Mouse (Mus musculus): ENCODE data around the gene Ahsg. TPM values are rescaled to one million over a fixed set of nuclear protein-coding genes. Genes with fewer than 3 reads are reported as not detected.

Gene Ahsg
- polyA plus RNA-seq (2012; fragmentation: generic; extraction: Trizol): not detected
- long read RNA-seq, experiment 1: 0 reads
- long read RNA-seq, experiment 2: 0 reads

GRCm38 (mm10) chr16:22890683-22891510 is at the start of gene Ahsg:
Ahsg (plus strand) TSS chr16:22891277.
- TF ChIP-seq FOSL1 (IDR thresholded peaks at IDR 0.05; ENCODE audit: insufficient read depth, low read length, poor library complexity, severe bottlenecking) (no peak), CTCF (IDR thresholded peaks at IDR 0.05; ENCODE audit: control insufficient read depth, insufficient read depth, insufficient read length) (no peak), MYOG (IDR thresholded peaks at IDR 0.05; ENCODE audit: control insufficient read depth, extremely low read depth, insufficient read length) (no peak), MAX (IDR thresholded peaks at IDR 0.05) (no peak), CEBPB (IDR thresholded peaks at IDR 0.05; ENCODE audit: low read depth) (no peak), MYOD1 (IDR thresholded peaks at IDR 0.05; ENCODE audit: control insufficient read depth, insufficient read length, low read depth) (no peak), USF1 (IDR thresholded peaks at IDR 0.05; ENCODE audit: low read depth) (no peak)
- H3ac ChIP-seq (ENCODE audit: control insufficient read depth, insufficient read length, low read depth): no peak within 1 kb of the TSS
- no peaks in the 10 kb centered on the region for H3K79me3 ChIP-seq (ENCODE audit: low read depth)
- no peak within 1 kb of the TSS for H3K4me3 ChIP-seq (ENCODE audit: insufficient read depth, poor library complexity, severe bottlenecking)
- H3K36me3 ChIP-seq (ENCODE audit: control insufficient read depth, insufficient read depth): no peaks in the 10 kb centered on the region
- H3K27me3 ChIP-seq (ENCODE audit: control insufficient read depth, insufficient read depth, insufficient read length): peaks cover 12% of the 10 kb centered on the region
- H3K79me2 ChIP-seq (ENCODE audit: control insufficient read depth, insufficient read depth): no peaks in the 10 kb centered on the region

- peaks cover 11% of the 10 kb centered on the region for H3K36me3 ChIP-seq (ENCODE audit: control insufficient read depth, insufficient read depth)
- no peak overlapping the region for H3ac ChIP-seq (ENCODE audit: control insufficient read depth, insufficient read length, low read depth)
- H3K27me3 ChIP-seq (ENCODE audit: control insufficient read depth, insufficient read depth, insufficient read length): no peaks in the 10 kb centered on the region
- no peak overlapping the region for H3K4me3 ChIP-seq (ENCODE audit: insufficient read depth, poor library complexity, severe bottlenecking)
- H3K79me3 ChIP-seq (ENCODE audit: low read depth): peaks cover 8% of the 10 kb centered on the region
- peaks cover 33% of the 10 kb centered on the region for H3K79me2 ChIP-seq (ENCODE audit: control insufficient read depth, insufficient read depth)
- TF ChIP-seq MYOG (IDR thresholded peaks at IDR 0.05; ENCODE audit: control insufficient read depth, extremely low read depth, insufficient read length) (no peak), MAX (IDR thresholded peaks at IDR 0.05) (no peak), FOSL1 (IDR thresholded peaks at IDR 0.05; ENCODE audit: insufficient read depth, low read length, poor library complexity, severe bottlenecking) (no peak), USF1 (IDR thresholded peaks at IDR 0.05; ENCODE audit: low read depth) (no peak), MYOD1 (IDR thresholded peaks at IDR 0.05; ENCODE audit: control insufficient read depth, insufficient read length, low read depth) (no peak), CEBPB (IDR thresholded peaks at IDR 0.05; ENCODE audit: low read depth) (no peak), CTCF (IDR thresholded peaks at IDR 0.05; ENCODE audit: control insufficient read depth, insufficient read depth, insufficient read length) (no peak)
These were observed 48.2 kb upstream of the Ahsg start for GRCm38 (mm10) chr16:22842871-22843270.

GRCm38 (mm10) chr16:22844061-22844801 is 46.8 kb upstream of the Ahsg start:
- peak overlapping the region; percentile 12 for H3ac ChIP-seq (ENCODE audit: control insufficient read depth, insufficient read length, low read depth)
- peaks cover 10% of the 10 kb centered on the region for H3K36me3 ChIP-seq (ENCODE audit: control insufficient read depth, insufficient read depth)
- peaks cover 8% of the 10 kb centered on the region for H3K79me3 ChIP-seq (ENCODE audit: low read depth)
- H3K79me2 ChIP-seq (ENCODE audit: control insufficient read depth, insufficient read depth): peaks cover 33% of the 10 kb centered on the region
- no peak overlapping the region for H3K4me3 ChIP-seq (ENCODE audit: insufficient read depth, poor library complexity, severe bottlenecking)
- no peaks in the 10 kb centered on the region for H3K27me3 ChIP-seq (ENCODE audit: control insufficient read depth, insufficient read depth, insufficient read length)
- TF ChIP-seq USF1 (IDR thresholded peaks at IDR 0.05; ENCODE audit: low read depth): no peak

- TF ChIP-seq CEBPB (IDR thresholded peaks at IDR 0.05; ENCODE audit: low read depth) (no peak), MAX (IDR thresholded peaks at IDR 0.05) (no peak), FOSL1 (IDR thresholded peaks at IDR 0.05; ENCODE audit: insufficient read depth, low read length, poor library complexity, severe bottlenecking) (no peak), MYOD1 (IDR thresholded peaks at IDR 0.05; ENCODE audit: control insufficient read depth, insufficient read length, low read depth) (no peak), MYOG (IDR thresholded peaks at IDR 0.05; ENCODE audit: control insufficient read depth, extremely low read depth, insufficient read length) (no peak), CTCF (IDR thresholded peaks at IDR 0.05; ENCODE audit: control insufficient read depth, insufficient read depth, insufficient read length) (no peak), USF1 (IDR thresholded peaks at IDR 0.05; ENCODE audit: low read depth) (no peak)
- H3ac ChIP-seq (ENCODE audit: control insufficient read depth, insufficient read length, low read depth): no peak overlapping the region
- H3K4me3 ChIP-seq (ENCODE audit: insufficient read depth, poor library complexity, severe bottlenecking): no peak overlapping the region
- H3K79me3 ChIP-seq (ENCODE audit: low read depth): peaks cover 8% of the 10 kb centered on the region
- H3K36me3 ChIP-seq (ENCODE audit: control insufficient read depth, insufficient read depth): peaks cover 10% of the 10 kb centered on the region
- no peaks in the 10 kb centered on the region for H3K27me3 ChIP-seq (ENCODE audit: control insufficient read depth, insufficient read depth, insufficient read length)
- peaks cover 33% of the 10 kb centered on the region for H3K79me2 ChIP-seq (ENCODE audit: control insufficient read depth, insufficient read depth)
These were observed 46.2 kb upstream of the Ahsg start for GRCm38 (mm10) chr16:22844834-22845233.

- H3K36me3 ChIP-seq (ENCODE audit: control insufficient read depth, insufficient read depth): peaks cover 10% of the 10 kb centered on the region
- peaks cover 8% of the 10 kb centered on the region for H3K79me3 ChIP-seq (ENCODE audit: low read depth)
- peaks cover 33% of the 10 kb centered on the region for H3K79me2 ChIP-seq (ENCODE audit: control insufficient read depth, insufficient read depth)
- TF ChIP-seq CTCF (IDR thresholded peaks at IDR 0.05; ENCODE audit: control insufficient read depth, insufficient read depth, insufficient read length) (no peak), USF1 (IDR thresholded peaks at IDR 0.05; ENCODE audit: low read depth) (no peak), MAX (IDR thresholded peaks at IDR 0.05) (no peak), CEBPB (IDR thresholded peaks at IDR 0.05; ENCODE audit: low read depth) (no peak), MYOD1 (IDR thresholded peaks at IDR 0.05; ENCODE audit: control insufficient read depth, insufficient read length, low read depth) (no peak), FOSL1 (IDR thresholded peaks at IDR 0.05; ENCODE audit: insufficient read depth, low read length, poor library complexity, severe bottlenecking) (no peak), MYOG (IDR thresholded peaks at IDR 0.05; ENCODE audit: control insufficient read depth, extremely low read depth, insufficient read length) (no peak)
- H3ac ChIP-seq (ENCODE audit: control insufficient read depth, insufficient read length, low read depth): no peak overlapping the region
- H3K4me3 ChIP-seq (ENCODE audit: insufficient read depth, poor library complexity, severe bottlenecking): no peak overlapping the region
- no peaks in the 10 kb centered on the region for H3K27me3 ChIP-seq (ENCODE audit: control insufficient read depth, insufficient read depth, insufficient read length)
These were observed 45.6 kb upstream of the Ahsg start for GRCm38 (mm10) chr16:22845481-22845880.
